Mouse (Mus musculus) liver, embryonic 15.5 days (tissue): ENCODE data around the gene Ankrd13c. TPM values are rescaled to one million over a fixed set of nuclear protein-coding genes. Genes with fewer than 3 reads are reported as not detected.

Source experiments
- ATAC-seq: fragments of 200-750 bp; cut with Nextera tagmentation; 2 replicates; pipeline ENCODE4 v1.8.0; 2017; ENCODE audit warnings: moderate number of reproducible peaks, mild to moderate bottlenecking, moderate library complexity; ENCODE audit not compliant: insufficient read depth
- H3K27ac ChIP-seq: fragments of 300-500 bp; sonication (generic); replicated peaks from 2 replicates; pipeline ENCODE4 v1.5.1; 2015; ENCODE audit warnings: mild to moderate bottlenecking, inconsistent platforms
- H3K27me3 ChIP-seq: fragments of 300-500 bp; sonication (generic); 2 replicates; pipeline ENCODE4 v1.6.1; 2015; ENCODE audit warnings: mild to moderate bottlenecking, inconsistent platforms
- H3K36me3 ChIP-seq: fragments of 300-500 bp; sonication (generic); replicated peaks from 2 replicates; pipeline ENCODE4 v1.6.1; 2015; ENCODE audit warnings: moderate library complexity, mild to moderate bottlenecking, inconsistent platforms
- H3K4me1 ChIP-seq: fragments of 300-500 bp; sonication (generic); replicated peaks from 2 replicates; pipeline ENCODE4 v1.6.1; 2015; ENCODE audit warnings: inconsistent platforms
- H3K4me2 ChIP-seq: fragments of 300-500 bp; sonication (generic); 2 replicates; pipeline ENCODE4 v1.6.1; 2015; ENCODE audit warnings: moderate library complexity, mild to moderate bottlenecking, inconsistent platforms
- H3K4me3 ChIP-seq: fragments of 300-500 bp; sonication (generic); replicated peaks from 2 replicates; pipeline ENCODE4 v1.5.1; 2015; ENCODE audit warnings: mild to moderate bottlenecking, inconsistent platforms
- H3K9ac ChIP-seq: fragments of 300-500 bp; sonication (generic); 2 replicates; pipeline ENCODE4 v1.6.1; 2015; ENCODE audit warnings: moderate library complexity, mild to moderate bottlenecking, inconsistent platforms
- H3K9me3 ChIP-seq: fragments of 300-500 bp; sonication (generic); replicated peaks from 2 replicates; pipeline ENCODE4 v1.6.1; 2016; ENCODE audit warnings: inconsistent platforms
- WGBS: fragments of 180-500 bp; shearing (Covaris S2); methylation state at CpG from one replicate; pipeline ENCODE4 v1.1.7; 2015; ENCODE audit warnings: mixed read lengths; ENCODE audit not compliant: insufficient replicate concordance; 5-methylcytosine and 5-hydroxymethylcytosine counted together
- polyA plus RNA-seq: library from polyadenylated mRNA; unstranded; fragments of >200 nt; fragmentation: Nextera tagmentation; extraction: Ambion mirVana; gene quantifications from 2 replicates; pipeline ENCODE4 v1.2.1, GENCODE M21; 2015

Ankrd13c gene
- polyA plus RNA-seq, 1 experiment from 2014 or later: 10.2 TPM

GRCm38 (mm10) chr3:158031371-158031925 lies 84.4 kb downstream of the Ankrd13c start:
- Histone ChIP-seq H3K9me3 (no peaks in the 10 kb centered on the region), H3K4me2 (peak overlapping the region; percentile 77), H3K27me3 (no peaks in the 10 kb centered on the region), H3K36me3 (peaks cover 12% of the 10 kb centered on the region), H3K4me1 (peaks cover 38% of the 10 kb centered on the region), H3K9ac (peak overlapping the region; percentile 94), H3K27ac (peak overlapping the region; percentile 100), H3K4me3 (peak overlapping the region; percentile 94)
- peak; percentile 87 for ATAC-seq
- 0% methylated on average over 55 of the region's 61 CpGs for WGBS

- peak overlapping the region; percentile 100 for H3K27ac ChIP-seq
- H3K9me3 ChIP-seq: no peaks in the 10 kb centered on the region
- peak overlapping the region; percentile 77 for H3K4me2 ChIP-seq
- H3K4me1 ChIP-seq: peaks cover 38% of the 10 kb centered on the region
- WGBS: 8% methylated on average over 4 of the region's 4 CpGs
- H3K9ac ChIP-seq: peak overlapping the region; percentile 94
- H3K36me3 ChIP-seq: peaks cover 5% of the 10 kb centered on the region; the same call in 1 of the 2 replicates
- no peaks in the 10 kb centered on the region for H3K27me3 ChIP-seq
- H3K4me3 ChIP-seq: peak overlapping the region; percentile 94
- no peak for ATAC-seq
Measured at GRCm38 (mm10) chr3:158032106-158032505, 85.1 kb downstream of the Ankrd13c start.

GRCm38 (mm10) chr3:158035866-158036265 lies 88.8 kb downstream of the Ankrd13c start:
- H3K27me3 ChIP-seq: no peaks in the 10 kb centered on the region
- H3K4me2 ChIP-seq: peak overlapping the region; percentile 76
- H3K27ac ChIP-seq: peak overlapping the region; percentile 95
- H3K4me3 ChIP-seq: peak overlapping the region; percentile 93
- peaks cover 29% of the 10 kb centered on the region for H3K4me1 ChIP-seq
- H3K36me3 ChIP-seq: no peaks in the 10 kb centered on the region
- no peak for ATAC-seq
- peak overlapping the region; percentile 83 for H3K9ac ChIP-seq
- under 1% methylated on average over 11 of the region's 11 CpGs for WGBS
- no peaks in the 10 kb centered on the region for H3K9me3 ChIP-seq

DNA sequence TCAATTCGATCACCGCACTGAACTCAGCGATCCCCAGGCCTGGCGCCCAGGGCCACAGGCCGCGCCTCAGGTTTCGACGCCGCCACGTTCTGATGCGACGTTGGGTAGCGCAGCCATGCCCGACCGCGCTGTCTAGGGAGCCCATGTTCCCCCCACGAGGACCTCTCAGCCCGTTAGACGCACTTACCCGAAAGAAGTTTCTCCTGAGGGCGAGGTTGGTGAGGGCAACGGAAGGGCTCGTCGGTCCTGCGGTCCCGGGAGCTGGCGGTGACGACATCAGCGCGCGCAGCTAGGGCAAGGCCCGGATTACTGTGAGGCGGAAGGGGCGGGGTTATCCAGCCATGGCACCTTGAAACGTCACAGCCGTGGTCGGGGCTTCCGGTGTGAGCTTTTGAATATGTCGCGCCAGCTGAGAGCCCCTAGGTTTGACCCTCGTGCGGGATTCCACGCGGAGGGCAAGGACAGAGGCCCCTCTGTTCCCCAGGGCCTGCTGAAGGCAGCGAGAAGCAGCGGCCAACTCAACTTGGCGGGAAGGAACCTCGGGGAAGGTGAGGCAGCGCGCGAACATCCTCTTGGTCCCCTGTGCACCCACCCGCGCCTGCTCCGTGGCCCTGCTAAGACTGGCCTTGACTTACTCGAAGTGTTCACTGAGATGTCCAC lies 89.4 kb downstream of the Ankrd13c start, which contains the start of the genes Srsf11 and Lrrc40:
TSS of gene Srsf11 (minus strand) at position 311 of the 660 bp plus-strand sequence.
TSS of gene Lrrc40 (plus strand) at position 334 of the 660 bp plus-strand sequence.
- H3K36me3 ChIP-seq: no peaks in the 10 kb centered on the region
- H3K27me3 ChIP-seq: no peaks in the 10 kb centered on the region
- under 1% methylated on average over 55 of the region's 55 CpGs for WGBS
- H3K4me3 ChIP-seq: peak within 1 kb of the TSS; percentile 93
- H3K9ac ChIP-seq: peak within 1 kb of the TSS; percentile 83
- H3K4me2 ChIP-seq: peak within 1 kb of the TSS; percentile 76
- H3K27ac ChIP-seq: peak within 1 kb of the TSS; percentile 95
- H3K9me3 ChIP-seq: no peaks in the 10 kb centered on the region
- H3K4me1 ChIP-seq: peaks cover 29% of the 10 kb centered on the region
- peak; percentile 90 for ATAC-seq

GRCm38 (mm10) chr3:158038106-158038505 lies 91.1 kb downstream of the Ankrd13c start:
- Histone ChIP-seq H3K27ac (no peak overlapping the region), H3K4me2 (peak overlapping the region; percentile 76; the same call in 1 of the 2 replicates), H3K9me3 (no peaks in the 10 kb centered on the region), H3K9ac (no peak overlapping the region), H3K27me3 (no peaks in the 10 kb centered on the region), H3K4me1 (peaks cover 18% of the 10 kb centered on the region), H3K36me3 (no peaks in the 10 kb centered on the region), H3K4me3 (peak overlapping the region; percentile 29; the same call in 1 of the 2 replicates)
- 67% methylated on average over 3 of the region's 3 CpGs for WGBS
- ATAC-seq: no peak

DNA sequence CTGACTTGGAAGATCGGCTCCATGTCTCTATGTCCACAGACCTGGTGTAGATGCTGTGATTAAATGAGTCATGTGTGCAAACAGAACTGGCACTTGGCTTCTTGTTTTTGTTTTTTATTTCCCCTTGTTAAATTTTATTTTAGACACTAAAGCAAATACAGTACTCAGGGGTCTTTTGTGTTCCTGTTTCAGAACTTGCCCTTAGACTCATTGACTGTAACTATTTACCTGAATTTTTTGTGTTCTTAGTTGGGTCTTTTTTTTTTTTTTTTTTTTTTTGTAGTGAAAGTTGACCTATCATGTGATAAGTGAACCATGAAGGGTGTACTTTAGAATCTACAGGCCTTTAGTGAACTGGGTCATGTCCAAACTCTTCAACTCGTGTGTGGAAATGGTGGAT lies 93.7 kb downstream of the Ankrd13c start:
- Histone ChIP-seq H3K4me2 (no peak overlapping the region), H3K27me3 (no peaks in the 10 kb centered on the region), H3K4me3 (no peak overlapping the region), H3K36me3 (no peaks in the 10 kb centered on the region), H3K9ac (no peak overlapping the region), H3K9me3 (no peaks in the 10 kb centered on the region), H3K27ac (no peak overlapping the region), H3K4me1 (peaks cover 8% of the 10 kb centered on the region)
- WGBS: 73% methylated on average over 2 of the region's 2 CpGs
- no peak for ATAC-seq

DNA sequence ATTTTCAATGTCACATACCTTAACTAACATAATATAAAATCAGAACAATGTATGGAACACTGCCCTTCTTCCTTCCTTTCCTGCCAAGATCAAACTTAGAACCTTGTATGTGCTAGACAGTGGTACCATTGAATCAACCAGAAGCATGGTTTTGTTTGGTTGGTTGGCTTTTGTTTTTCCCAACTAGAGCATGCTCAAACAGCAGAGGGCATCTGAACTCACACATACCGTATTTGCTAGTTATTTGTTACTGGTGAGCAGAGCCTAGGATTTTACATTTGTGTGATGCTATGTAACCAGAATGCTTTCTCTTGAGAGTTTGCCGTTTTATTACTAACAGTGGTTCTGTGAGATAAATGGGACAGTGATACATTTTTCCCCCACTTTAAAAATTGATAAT lies 102.5 kb downstream of the Ankrd13c start:
- Histone ChIP-seq H3K4me1 (no peaks in the 10 kb centered on the region), H3K4me3 (no peak overlapping the region), H3K9ac (no peak overlapping the region), H3K36me3 (peaks cover 29% of the 10 kb centered on the region), H3K9me3 (no peaks in the 10 kb centered on the region), H3K27me3 (no peaks in the 10 kb centered on the region), H3K27ac (no peak overlapping the region), H3K4me2 (no peak overlapping the region)
- no peak for ATAC-seq
- 76% methylated on average over 2 of the region's 2 CpGs for WGBS

Other genes with a start within 250 kb of the Ankrd13c start
- 50.2 and 53.7 TPM in 2 replicates for gene Cth, start 22.2 kb upstream of the Ankrd13c start, polyA plus RNA-seq
- gene Srsf11, start 89.4 kb downstream of the Ankrd13c start, polyA plus RNA-seq: 87.6 and 90.1 TPM in 2 replicates
- gene Lrrc40, start 89.4 kb downstream of the Ankrd13c start, polyA plus RNA-seq: 20.2 and 23.1 TPM in 2 replicates